Mouse (Mus musculus): ENCODE data around the gene Ankrd55.

Ankrd55 gene

GRCm38 (mm10) chr13:112293092-112293491 is 4.8 kb downstream of the Ankrd55 start:
- WGBS = 95% methylated on average over 6 of the region's 6 CpGs

DNA sequence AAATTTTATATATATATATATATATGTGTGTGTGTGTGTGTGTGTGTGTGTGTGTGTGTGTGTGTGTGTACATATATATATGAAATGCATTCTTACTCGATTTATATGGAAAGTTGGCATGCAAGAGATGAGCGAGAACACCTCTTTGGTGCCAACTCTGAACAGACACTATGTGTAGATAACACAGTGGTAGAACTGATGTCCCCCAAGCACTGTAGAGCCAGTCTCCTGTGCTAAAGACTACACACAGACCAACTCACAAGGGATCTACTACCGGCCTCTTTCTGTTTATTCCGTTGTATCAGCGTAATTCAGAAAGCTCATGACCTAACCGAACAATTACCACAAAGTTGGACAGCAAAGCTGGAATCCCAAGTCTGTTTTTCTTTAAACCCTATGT is 6.2 kb downstream of the Ankrd55 start:
- 91% methylated on average over 6 of the region's 6 CpGs for WGBS

- WGBS = 82% methylated on average over 6 of the region's 6 CpGs
Measured at GRCm38 (mm10) chr13:112297781-112298180, 9.5 kb downstream of the Ankrd55 start.

DNA sequence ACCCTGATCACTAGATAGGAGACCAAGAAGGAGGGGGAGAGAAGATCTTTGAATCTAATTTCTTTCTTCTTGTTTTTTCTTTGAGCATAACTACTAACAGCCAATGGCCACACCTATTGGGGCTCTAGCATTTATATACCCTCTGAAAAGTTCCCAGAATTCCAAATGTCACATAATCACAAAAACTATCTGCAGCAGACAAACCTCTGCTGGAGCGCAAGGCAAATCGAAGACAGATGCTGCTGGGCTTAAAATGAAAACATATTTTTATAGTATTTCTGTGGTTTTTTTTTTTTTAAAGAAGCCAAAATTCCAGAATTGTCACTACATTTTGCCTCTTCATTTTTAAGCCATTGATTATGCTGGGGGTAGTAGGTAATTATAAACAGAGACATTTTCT is 15.2 kb downstream of the Ankrd55 start:
- 92% methylated on average over 2 of the region's 2 CpGs for WGBS

GRCm38 (mm10) chr13:112308672-112309071 is 20.4 kb downstream of the Ankrd55 start:
- 21% methylated on average over 1 of the region's 1 CpGs for WGBS

GRCm38 (mm10) chr13:112311611-112312010 is 23.4 kb downstream of the Ankrd55 start:
- 73% methylated on average over 3 of the region's 3 CpGs for WGBS

DNA sequence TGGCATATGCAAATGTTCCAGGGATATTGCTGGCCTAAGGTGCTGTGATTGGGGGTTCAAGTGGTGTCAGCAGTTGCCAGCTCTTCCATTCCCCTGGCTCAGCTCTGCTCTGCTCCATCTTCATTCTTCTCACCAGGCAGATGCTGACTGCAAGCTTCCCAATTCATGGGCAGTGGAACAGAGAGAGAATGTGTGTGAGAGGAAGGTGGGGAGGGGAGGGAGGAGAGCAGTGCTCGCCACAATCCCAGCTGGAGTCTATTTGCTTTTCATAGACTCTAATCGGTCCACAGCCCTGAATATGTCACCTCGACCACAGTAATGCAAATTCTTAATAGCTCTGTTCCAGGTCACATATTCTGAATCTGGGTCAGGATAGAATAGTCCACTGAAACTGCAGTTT is 27.2 kb downstream of the Ankrd55 start:
- 46% methylated on average over 3 of the region's 3 CpGs for WGBS

- whole genome bisulfite sequencing = 76% methylated on average over 11 of the region's 11 CpGs
Measured at GRCm38 (mm10) chr13:112316622-112317482, 28.6 kb downstream of the Ankrd55 start.

DNA sequence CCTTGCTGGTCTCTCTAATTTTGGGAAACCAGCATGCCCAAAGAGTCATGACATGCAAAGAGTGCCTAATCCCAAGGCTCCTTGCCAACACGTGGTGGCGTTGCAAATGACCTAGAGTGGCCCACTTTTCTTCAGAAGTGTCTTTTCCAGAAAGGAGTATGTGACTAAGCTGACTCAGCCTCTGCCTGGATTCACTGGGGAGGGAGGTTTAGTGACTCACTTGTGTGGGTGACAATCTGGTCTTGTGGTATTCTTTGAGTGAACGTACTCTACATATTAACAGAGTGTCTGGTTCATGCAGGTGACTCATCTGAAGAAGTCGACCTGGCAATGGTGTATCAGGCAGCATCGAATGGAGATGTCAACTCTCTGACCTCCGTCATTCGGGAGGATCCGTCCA is 29.9 kb downstream of the Ankrd55 start:
- WGBS = 59% methylated on average over 8 of the region's 8 CpGs

- 78% methylated on average over 12 of the region's 12 CpGs for whole genome bisulfite sequencing
Measured at GRCm38 (mm10) chr13:112323591-112324266, 35.5 kb downstream of the Ankrd55 start.

DNA sequence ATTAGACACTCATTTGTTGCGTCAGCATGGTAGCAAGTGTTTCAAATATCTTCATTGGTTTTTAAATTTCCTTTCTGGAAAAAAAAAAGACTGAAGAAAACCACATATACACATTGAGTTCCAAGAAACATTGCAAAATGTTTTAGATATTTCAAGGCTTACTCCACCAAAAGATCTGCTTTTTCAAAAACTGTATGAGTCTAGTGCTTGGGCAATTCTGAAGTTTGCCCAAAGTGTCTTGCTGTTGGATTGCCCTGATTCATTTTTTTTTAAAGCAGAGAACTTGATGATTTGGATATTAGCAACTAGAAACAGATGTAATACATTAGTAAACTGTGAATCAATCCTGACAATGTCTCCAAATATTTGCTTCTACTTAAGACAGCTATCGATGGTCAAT is 36.9 kb downstream of the Ankrd55 start:
- 95% methylated on average over 2 of the region's 2 CpGs for WGBS

- 74% methylated on average over 7 of the region's 7 CpGs for WGBS
Measured at GRCm38 (mm10) chr13:112326403-112326802, 38.2 kb downstream of the Ankrd55 start.

- WGBS = 46% methylated on average over 5 of the region's 5 CpGs
Measured at GRCm38 (mm10) chr13:112326977-112327376, 38.7 kb downstream of the Ankrd55 start.

GRCm38 (mm10) chr13:112327511-112327910 is 39.3 kb downstream of the Ankrd55 start:
- 66% methylated on average over 4 of the region's 4 CpGs for WGBS

DNA sequence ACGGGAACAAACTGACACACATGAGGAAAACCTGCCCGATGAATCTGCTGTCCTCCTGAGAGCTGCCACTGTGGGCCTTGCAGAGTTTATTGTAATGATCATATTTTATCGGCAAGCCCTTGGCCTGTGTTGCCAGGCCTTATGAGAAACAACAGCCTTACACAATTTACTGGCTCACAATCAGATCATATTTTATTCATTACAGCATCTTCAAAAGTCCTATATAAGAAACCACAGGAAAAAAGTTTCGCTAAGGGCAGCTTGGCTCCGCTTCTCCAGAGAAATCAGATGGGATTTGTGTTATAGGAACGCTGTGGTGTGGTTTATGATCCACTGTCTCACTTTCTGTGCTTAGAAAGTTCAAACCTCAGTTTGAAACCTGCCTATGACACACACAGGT is 42.0 kb downstream of the Ankrd55 start:
- WGBS = 93% methylated on average over 6 of the region's 6 CpGs

DNA sequence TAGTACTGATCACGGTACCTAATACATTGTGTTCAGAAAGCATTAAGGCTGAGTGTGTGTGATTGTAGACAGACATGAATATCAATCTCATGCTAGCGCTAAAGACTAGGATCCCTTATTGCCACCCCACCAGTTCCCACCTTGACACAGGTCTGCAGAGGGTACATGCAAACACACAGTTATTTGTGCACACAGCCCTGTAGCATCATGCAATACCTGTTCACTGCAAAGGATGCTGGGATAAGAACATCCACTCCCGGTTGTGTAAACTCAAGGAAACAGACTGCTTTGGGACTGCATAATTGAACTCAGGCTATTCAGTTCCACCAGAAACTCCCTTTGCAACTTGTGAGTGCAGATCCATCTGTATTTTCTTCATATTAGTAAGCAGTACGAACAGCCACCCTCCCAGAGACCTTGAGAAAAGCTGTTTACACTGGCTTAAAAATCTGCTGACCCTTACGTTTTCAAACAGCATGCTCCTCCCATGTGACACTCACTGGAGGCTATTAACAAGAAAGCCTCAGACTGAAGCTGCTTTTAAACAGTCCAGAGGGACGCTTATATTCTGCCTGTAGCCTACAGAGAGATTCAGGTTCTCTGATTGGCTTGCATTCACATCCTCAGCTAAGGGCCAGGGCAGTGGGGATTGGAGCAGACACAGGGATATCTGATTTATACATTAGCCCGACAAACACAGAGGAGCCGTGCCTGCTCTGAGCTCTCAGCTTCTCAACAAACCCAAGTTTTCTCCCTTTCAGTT is 42.8 kb downstream of the Ankrd55 start:
- WGBS = 32% methylated on average over 8 of the region's 8 CpGs

DNA sequence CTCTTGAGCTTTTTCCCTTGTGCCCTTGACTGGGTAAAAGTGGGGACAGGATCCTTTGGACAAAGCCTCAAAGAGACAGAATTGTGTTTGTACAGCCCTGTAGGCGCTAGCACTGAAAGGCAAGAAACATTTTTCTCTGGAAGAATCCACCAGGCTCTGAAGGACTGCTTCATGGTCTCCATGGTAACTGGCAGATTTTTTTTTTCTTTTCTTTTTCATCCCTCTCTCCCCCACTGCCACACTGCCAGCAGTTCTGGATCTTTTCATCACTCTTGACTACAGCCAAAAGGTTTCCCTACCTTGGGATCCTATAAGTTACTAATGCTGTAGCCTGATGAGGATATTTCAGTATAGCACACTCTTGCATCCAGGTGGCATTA is 43.4 kb downstream of the Ankrd55 start:
- 17% methylated on average over 1 of the region's 1 CpGs for WGBS

GRCm38 (mm10) chr13:112335531-112335930 is 47.3 kb downstream of the Ankrd55 start:
- 77% methylated on average over 3 of the region's 3 CpGs for WGBS

GRCm38 (mm10) chr13:112337146-112337545 is 48.9 kb downstream of the Ankrd55 start:
- WGBS = 91% methylated on average over 9 of the region's 9 CpGs

DNA sequence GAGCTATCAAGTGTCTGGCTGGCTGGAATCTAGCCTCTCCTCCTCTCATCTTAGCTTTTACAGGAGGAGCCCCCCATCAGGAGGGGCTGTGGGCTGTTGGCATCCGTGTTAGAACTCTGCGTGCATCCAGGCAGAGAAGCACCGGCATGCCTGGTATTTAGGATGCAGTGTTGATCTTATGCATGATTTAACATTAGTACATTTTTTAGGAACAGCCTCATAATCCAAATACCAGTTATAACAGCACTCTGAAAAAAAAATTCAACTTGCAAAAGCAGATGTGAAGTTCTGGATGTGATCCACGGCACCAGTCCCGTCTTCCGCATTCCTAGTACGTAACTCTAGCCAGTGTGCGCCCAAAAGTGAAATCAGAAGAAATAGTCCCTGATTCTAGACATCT is 52.0 kb downstream of the Ankrd55 start:
- WGBS = 61% methylated on average over 8 of the region's 8 CpGs

DNA sequence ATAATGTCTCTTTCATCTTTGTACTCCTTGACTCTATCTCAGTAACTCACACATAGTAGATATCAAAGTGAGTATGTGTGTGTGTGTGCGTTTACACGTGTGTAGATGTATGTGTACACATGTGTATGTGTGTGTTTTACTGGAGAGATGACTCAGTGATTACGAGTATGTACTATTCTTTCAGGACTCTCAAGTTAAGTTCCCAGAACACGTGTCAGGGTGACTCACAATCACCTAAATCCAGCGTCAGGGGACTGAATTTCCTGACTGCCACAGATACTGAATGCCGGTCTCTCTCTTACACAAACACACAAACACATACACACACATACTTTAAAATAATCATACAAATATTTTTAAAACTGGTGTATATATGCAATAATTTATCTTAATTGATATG is 52.5 kb downstream of the Ankrd55 start:
- 84% methylated on average over 6 of the region's 6 CpGs for WGBS

- 83% methylated on average over 5 of the region's 5 CpGs for WGBS
Measured at GRCm38 (mm10) chr13:112342971-112343627, 54.8 kb downstream of the Ankrd55 start.

Data from cerebral cortex, adult 2 months (tissue).